Mouse (Mus musculus): ENCODE measurements around the gene Foxf1.

Foxf1 gene

GRCm38 (mm10) chr8:121084210-121084951 is at the start of gene Foxf1:
Gene Foxf1, plus strand, starts transcription at chr8:121084386.
- DNase-seq = no peak

- DNase-seq = no peak
Observed at GRCm38 (mm10) chr8:121035611-121036010, 48.6 kb upstream of the Foxf1 start.

GRCm38 (mm10) chr8:121043719-121044440 is 40.3 kb upstream of the Foxf1 start:
- no peak for DNase-seq

- no peak for DNase-seq
Observed at GRCm38 (mm10) chr8:121047441-121047840, 36.7 kb upstream of the Foxf1 start.

GRCm38 (mm10) chr8:121058081-121058480 is 26.1 kb upstream of the Foxf1 start:
- DNase-seq = no peak

GRCm38 (mm10) chr8:121059098-121059497 is 25.1 kb upstream of the Foxf1 start:
- no peak for DNase-seq

- DNase-seq = no peak
Observed at GRCm38 (mm10) chr8:121062521-121062920, 21.7 kb upstream of the Foxf1 start.

- DNase-seq = no peak
Observed at GRCm38 (mm10) chr8:121063649-121064048, 20.5 kb upstream of the Foxf1 start.

GRCm38 (mm10) chr8:121071454-121071853 is 12.7 kb upstream of the Foxf1 start:
- DNase-seq = no peak

- DNase-seq = no peak
Observed at GRCm38 (mm10) chr8:121072406-121073130, 11.6 kb upstream of the Foxf1 start.

- no peak for DNase-seq
Observed at GRCm38 (mm10) chr8:121073174-121074107, 10.7 kb upstream of the Foxf1 start.

GRCm38 (mm10) chr8:121074108-121074847 is 9.9 kb upstream of the Foxf1 start:
- DNase-seq = no peak

- no peak for DNase-seq
Observed at GRCm38 (mm10) chr8:121074848-121075145, 9.4 kb upstream of the Foxf1 start.

- no peak for DNase-seq
Observed at GRCm38 (mm10) chr8:121075936-121076335, 8.2 kb upstream of the Foxf1 start.

GRCm38 (mm10) chr8:121076555-121076954 is 7.6 kb upstream of the Foxf1 start:
- DNase-seq = no peak

GRCm38 (mm10) chr8:121078721-121079120 is 5.5 kb upstream of the Foxf1 start:
- DNase-seq = no peak

GRCm38 (mm10) chr8:121079201-121079600 is 5.0 kb upstream of the Foxf1 start:
- no peak for DNase-seq

- DNase-seq = no peak
Observed at GRCm38 (mm10) chr8:121079944-121080343, 4.2 kb upstream of the Foxf1 start.

GRCm38 (mm10) chr8:121080361-121081090 is 3.7 kb upstream of the Foxf1 start:
- DNase-seq = no peak

- DNase-seq = no peak
Observed at GRCm38 (mm10) chr8:121081398-121081797, 2.8 kb upstream of the Foxf1 start.
